Mouse (Mus musculus) heart, postnatal 0 days (tissue): ENCODE data around the gene Dennd5a.

Experiments used
- CTCF ChIP-seq: IDR thresholded peaks from 2 replicates; pipeline ENCODE4 v1.5.1; 2016; ENCODE audit warnings: antibody characterized with exemption, control low read depth, low read depth
- EP300 ChIP-seq: IDR thresholded peaks from 2 replicates; pipeline ENCODE4 v1.6.1; 2016; ENCODE audit warnings: antibody characterized with exemption, low read depth

- no peak for TF ChIP-seq EP300
- TF ChIP-seq CTCF, result no peak
Measured at GRCm38 (mm10) chr7:110009084-110009483, 48.8 kb upstream of the Dennd5a start.
